Mouse (Mus musculus) MEL (cell line): Measurements from ENCODE around the gene Yrdc.

ENCODE experiments used
- E2F4 ChIP-seq: IDR thresholded peaks from 2 replicates; pipeline ENCODE4 v1.6.1; 2011; ENCODE audit warnings: low read depth, low read length, improper control_type of control experiment, borderline replicate concordance
- ETS1 ChIP-seq: IDR thresholded peaks from 2 replicates; pipeline ENCODE4 v1.6.1; 2012; ENCODE audit warnings: low read depth, mild to moderate bottlenecking, inconsistent platforms, low read length, improper control_type of control experiment, moderate library complexity
- POLR2A ChIP-seq, 2 experiments: IDR thresholded peaks; 2 replicates each; pipeline ENCODE4 v1.6.1; 2011 to 2012; ENCODE audit warnings: low read length in 2 of 2, mild to moderate bottlenecking in 2 of 2, control low read depth in 1 of 2, improper control_type of control experiment in 1 of 2, low read depth in 1 of 2, moderate library complexity in 1 of 2; ENCODE audit not compliant: control insufficient read depth in 1 of 2, insufficient read depth in 1 of 2, poor library complexity in 1 of 2
- TCF12 ChIP-seq: IDR thresholded peaks from 2 replicates; pipeline ENCODE4 v1.6.1; 2014; ENCODE audit warnings: low read depth, mild to moderate bottlenecking, inconsistent platforms, low read length, improper control_type of control experiment, moderate library complexity

DNA sequence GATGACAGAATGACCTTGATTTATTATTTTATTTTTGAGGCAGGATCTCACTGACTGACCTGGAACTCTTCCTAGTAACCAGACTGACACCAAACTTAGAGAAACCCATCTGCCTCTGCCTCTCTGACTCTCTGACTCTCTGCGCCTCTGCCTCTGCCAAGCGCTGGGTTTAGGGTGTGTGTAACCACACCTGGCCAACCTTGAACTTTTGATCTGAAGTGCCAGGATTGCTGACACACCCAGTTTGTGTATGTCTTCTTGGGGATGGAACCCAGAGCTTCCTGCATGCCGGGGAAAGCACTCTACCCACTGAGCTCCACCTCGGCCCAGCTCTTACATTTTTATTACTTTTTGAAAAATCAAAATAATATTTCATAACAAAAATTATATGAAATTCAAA lies 31.6 kb upstream of the Yrdc start:
- TF ChIP-seq TCF12, result no peak
- TF ChIP-seq POLR2A (IDR thresholded peaks at IDR 0.05; ENCODE audit: control insufficient read depth in 1 of 2, insufficient read depth in 1 of 2, low read depth in 1 of 2, low read length in 2 of 2, poor library complexity in 1 of 2), result no peak
- TF ChIP-seq ETS1, result no peak
- no peak for TF ChIP-seq E2F4
